Mouse (Mus musculus): ENCODE measurements around the gene Ralgps1. TPM values are rescaled to one million over a fixed set of nuclear protein-coding genes. Genes with fewer than 3 reads are reported as not detected.

The Ralgps1 gene
- 37.2 and 42.8 TPM in 2 replicates for polyA plus RNA-seq (2015; fragmentation: Nextera tagmentation; extraction: Ambion mirVana)

- Histone ChIP-seq H3K9me3 (no peaks in the 10 kb centered on the region), H3K36me3 (peaks cover 3% of the 10 kb centered on the region), H3K4me1 (replicated peaks) (peaks cover 29% of the 10 kb centered on the region), H3K27me3 (no peaks in the 10 kb centered on the region), H3K27ac (replicated peaks) (peak within 1 kb of the TSS; percentile 98), H3K9ac (peak within 1 kb of the TSS; percentile 83), H3K4me2 (peak within 1 kb of the TSS; percentile 66), H3K4me3 (peak within 1 kb of the TSS; percentile 58)
- WGBS = under 1% methylated on average over 52 of the region's 74 CpGs
- peak; percentile 99 for ATAC-seq (ENCODE audit: low FRiP score, low read depth)
These were observed at the start of gene Ralgps1 for GRCm38 (mm10) chr2:33370777-33371647. Ralgps1 (minus strand) TSS chr2:33371486.

GRCm38 (mm10) chr2:33417454-33417853 is 46.2 kb upstream of the Ralgps1 start:
- no peak overlapping the region for H3K27ac ChIP-seq (replicated peaks)
- no peak overlapping the region for H3K4me2 ChIP-seq
- ATAC-seq (ENCODE audit: low FRiP score, low read depth) = no peak

GRCm38 (mm10) chr2:33414019-33414418 is 42.7 kb upstream of the Ralgps1 start:
- Histone ChIP-seq H3K36me3 (peaks cover 20% of the 10 kb centered on the region), H3K27ac (replicated peaks) (no peak overlapping the region), H3K9ac (no peak overlapping the region), H3K4me2 (no peak overlapping the region), H3K4me3 (no peak overlapping the region), H3K27me3 (no peaks in the 10 kb centered on the region), H3K9me3 (no peaks in the 10 kb centered on the region), H3K4me1 (replicated peaks) (no peaks in the 10 kb centered on the region)
- ATAC-seq (ENCODE audit: low FRiP score, low read depth) = no peak
- WGBS = 95% methylated on average over 13 of the region's 13 CpGs

More at GRCm38 (mm10) chr2:33417454-33417853, 46.2 kb upstream of the Ralgps1 start:
- Histone ChIP-seq H3K36me3 (no peaks in the 10 kb centered on the region), H3K4me1 (replicated peaks) (0 out of 2 replicates have a peak, but pooled peaks cover 3% of the 10 kb centered on the region), H3K27me3 (no peaks in the 10 kb centered on the region), H3K9me3 (no peaks in the 10 kb centered on the region), H3K9ac (no peak overlapping the region), H3K4me3 (no peak overlapping the region)
- 89% methylated on average over 4 of the region's 4 CpGs for WGBS

DNA sequence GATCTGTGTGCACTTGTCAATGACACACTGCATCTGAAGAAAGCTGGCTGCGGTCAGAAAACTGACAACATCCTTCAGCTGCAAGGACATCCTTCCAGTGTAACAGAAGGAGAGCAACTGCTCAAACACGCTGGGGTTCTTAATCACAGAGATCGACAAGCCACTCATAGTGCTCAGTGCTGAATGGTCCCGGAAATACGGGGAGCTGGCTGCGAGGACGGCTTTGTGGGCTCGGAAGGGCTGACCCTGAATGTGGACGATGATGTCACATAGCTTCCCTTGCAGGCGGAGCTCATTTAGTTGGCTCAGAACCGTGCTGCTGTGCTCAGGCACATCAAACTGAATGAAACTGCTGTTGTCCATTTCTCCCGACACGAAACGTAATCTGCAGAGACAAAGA is 40.8 kb upstream of the Ralgps1 start:
- Histone ChIP-seq H3K4me2 (no peak overlapping the region), H3K27me3 (no peaks in the 10 kb centered on the region), H3K9me3 (no peaks in the 10 kb centered on the region), H3K9ac (no peak overlapping the region), H3K4me3 (no peak overlapping the region), H3K36me3 (peaks cover 20% of the 10 kb centered on the region), H3K27ac (replicated peaks) (no peak overlapping the region), H3K4me1 (replicated peaks) (no peaks in the 10 kb centered on the region)
- ATAC-seq (ENCODE audit: low FRiP score, low read depth) = no peak
- WGBS = 80% methylated on average over 14 of the region's 14 CpGs

- no peaks in the 10 kb centered on the region for H3K36me3 ChIP-seq
- 84% methylated on average over 4 of the region's 4 CpGs for WGBS
- H3K4me3 ChIP-seq = no peak overlapping the region
- no peaks in the 10 kb centered on the region for H3K9me3 ChIP-seq
- no peak overlapping the region for H3K9ac ChIP-seq
- H3K27me3 ChIP-seq = no peaks in the 10 kb centered on the region
- no peak overlapping the region for H3K4me2 ChIP-seq
- ATAC-seq (ENCODE audit: low FRiP score, low read depth) = no peak
- peaks cover 4% of the 10 kb centered on the region; the same call in 1 of the 2 replicates for H3K4me1 ChIP-seq (replicated peaks)
- no peak overlapping the region for H3K27ac ChIP-seq (replicated peaks)
These were observed 32.3 kb upstream of the Ralgps1 start for GRCm38 (mm10) chr2:33403511-33404003.

- 69% methylated on average over 5 of the region's 5 CpGs for WGBS
- no peak for ATAC-seq (ENCODE audit: low FRiP score, low read depth)
These were observed 31.4 kb upstream of the Ralgps1 start for GRCm38 (mm10) chr2:33402638-33403037.

DNA sequence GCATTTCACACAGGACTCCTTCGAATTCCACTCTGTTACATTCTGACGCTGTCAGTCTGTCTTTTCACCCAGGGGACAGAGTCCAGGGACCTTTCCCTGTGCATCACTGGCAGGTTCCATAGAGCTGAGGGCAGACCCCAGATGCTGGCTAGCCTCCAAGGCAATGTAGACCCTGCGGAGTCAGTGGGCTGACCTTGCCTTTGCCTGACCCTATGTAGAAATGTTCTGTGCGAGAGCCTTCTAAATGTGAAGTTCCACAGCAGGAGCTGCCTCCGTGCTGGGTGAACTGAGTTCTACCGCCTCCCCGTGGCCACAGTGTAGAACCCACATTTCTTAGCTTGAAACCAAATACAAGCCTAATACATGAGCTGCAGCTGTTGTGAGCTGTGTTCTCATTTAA is 30.9 kb upstream of the Ralgps1 start:
- no peak for ATAC-seq (ENCODE audit: low FRiP score, low read depth)
- no peak overlapping the region for H3K27ac ChIP-seq (replicated peaks)
- H3K4me3 ChIP-seq = no peak overlapping the region
- no peak overlapping the region for H3K9ac ChIP-seq
- no peak overlapping the region for H3K4me2 ChIP-seq
- no peaks in the 10 kb centered on the region for H3K9me3 ChIP-seq
- no peaks in the 10 kb centered on the region for H3K27me3 ChIP-seq
- no peaks in the 10 kb centered on the region for H3K36me3 ChIP-seq
- H3K4me1 ChIP-seq (replicated peaks) = peaks cover 4% of the 10 kb centered on the region; the same call in 1 of the 2 replicates
- 34% methylated on average over 7 of the region's 7 CpGs for WGBS

More at GRCm38 (mm10) chr2:33402638-33403037, 31.4 kb upstream of the Ralgps1 start:
- no peak overlapping the region for H3K9ac ChIP-seq
- H3K27ac ChIP-seq (replicated peaks) = no peak overlapping the region
- H3K36me3 ChIP-seq = no peaks in the 10 kb centered on the region
- no peak overlapping the region for H3K4me3 ChIP-seq
- H3K4me1 ChIP-seq (replicated peaks) = peaks cover 4% of the 10 kb centered on the region; the same call in 1 of the 2 replicates
- no peaks in the 10 kb centered on the region for H3K27me3 ChIP-seq
- no peaks in the 10 kb centered on the region for H3K9me3 ChIP-seq
- no peak overlapping the region for H3K4me2 ChIP-seq

- no peak overlapping the region for H3K4me3 ChIP-seq
- no peak overlapping the region for H3K4me2 ChIP-seq
- H3K36me3 ChIP-seq = no peaks in the 10 kb centered on the region
- H3K9me3 ChIP-seq = no peaks in the 10 kb centered on the region
- ATAC-seq (ENCODE audit: low FRiP score, low read depth) = no peak
- no peaks in the 10 kb centered on the region for H3K27me3 ChIP-seq
- 44% methylated on average over 3 of the region's 3 CpGs for WGBS
- H3K4me1 ChIP-seq (replicated peaks) = peaks cover under 1% of the 10 kb centered on the region; the same call in 1 of the 2 replicates
- H3K9ac ChIP-seq = no peak overlapping the region
- no peak overlapping the region for H3K27ac ChIP-seq (replicated peaks)
These were observed 29.9 kb upstream of the Ralgps1 start for GRCm38 (mm10) chr2:33401217-33401616.

- no peak for ATAC-seq (ENCODE audit: low FRiP score, low read depth)
- Histone ChIP-seq H3K4me1 (replicated peaks) (no peaks in the 10 kb centered on the region), H3K4me2 (no peak overlapping the region), H3K9me3 (no peaks in the 10 kb centered on the region), H3K27me3 (no peaks in the 10 kb centered on the region), H3K27ac (replicated peaks) (no peak overlapping the region), H3K4me3 (no peak overlapping the region), H3K36me3 (no peaks in the 10 kb centered on the region), H3K9ac (no peak overlapping the region)
- 89% methylated on average over 5 of the region's 5 CpGs for WGBS
These were observed 29.3 kb upstream of the Ralgps1 start for GRCm38 (mm10) chr2:33400541-33400940.

- Histone ChIP-seq H3K4me1 (replicated peaks) (no peaks in the 10 kb centered on the region), H3K4me3 (no peak overlapping the region), H3K9me3 (no peaks in the 10 kb centered on the region), H3K4me2 (no peak overlapping the region), H3K36me3 (no peaks in the 10 kb centered on the region), H3K27me3 (no peaks in the 10 kb centered on the region), H3K27ac (replicated peaks) (no peak overlapping the region), H3K9ac (no peak overlapping the region)
- WGBS = 85% methylated on average over 7 of the region's 7 CpGs
- no peak for ATAC-seq (ENCODE audit: low FRiP score, low read depth)
These were observed 27.8 kb upstream of the Ralgps1 start for GRCm38 (mm10) chr2:33399091-33399490.

GRCm38 (mm10) chr2:33397036-33397435 is 25.8 kb upstream of the Ralgps1 start:
- H3K27me3 ChIP-seq = no peaks in the 10 kb centered on the region
- 73% methylated on average over 4 of the region's 4 CpGs for WGBS
- H3K4me1 ChIP-seq (replicated peaks) = 0 out of 2 replicates have a peak, but pooled peaks cover 4% of the 10 kb centered on the region
- no peaks in the 10 kb centered on the region for H3K36me3 ChIP-seq
- H3K27ac ChIP-seq (replicated peaks) = no peak overlapping the region
- H3K9ac ChIP-seq = no peak overlapping the region
- H3K4me2 ChIP-seq = no peak overlapping the region
- no peak for ATAC-seq (ENCODE audit: low FRiP score, low read depth)
- H3K9me3 ChIP-seq = no peaks in the 10 kb centered on the region
- no peak overlapping the region for H3K4me3 ChIP-seq

DNA sequence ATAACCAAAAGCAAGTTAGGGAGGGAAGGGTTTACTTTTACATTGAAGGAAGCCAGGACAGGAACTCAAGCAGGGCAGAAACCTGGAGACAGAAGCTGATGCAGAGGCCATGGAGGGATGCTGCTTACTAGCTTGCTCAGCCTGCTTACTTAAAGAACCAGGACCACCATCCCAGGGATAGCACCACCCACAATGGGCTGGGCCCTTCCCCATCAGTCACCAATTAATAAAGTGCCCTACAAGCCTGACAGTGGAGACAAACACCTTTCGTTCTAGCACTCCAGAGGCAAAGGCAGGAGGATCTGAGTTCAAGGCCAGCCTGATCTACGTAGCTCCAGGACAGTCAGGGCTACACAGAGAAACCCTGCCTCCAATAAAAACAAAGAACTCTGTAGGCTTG is 23.8 kb upstream of the Ralgps1 start:
- WGBS = 88% methylated on average over 2 of the region's 2 CpGs
- H3K27ac ChIP-seq (replicated peaks) = no peak overlapping the region
- no peak overlapping the region for H3K9ac ChIP-seq
- H3K9me3 ChIP-seq = no peaks in the 10 kb centered on the region
- ATAC-seq (ENCODE audit: low FRiP score, low read depth) = no peak
- H3K27me3 ChIP-seq = no peaks in the 10 kb centered on the region
- no peak overlapping the region for H3K4me2 ChIP-seq
- H3K36me3 ChIP-seq = no peaks in the 10 kb centered on the region
- H3K4me3 ChIP-seq = no peak overlapping the region
- H3K4me1 ChIP-seq (replicated peaks) = 0 out of 2 replicates have a peak, but pooled peaks cover 4% of the 10 kb centered on the region

Measured in hindbrain, embryonic 15.5 days (tissue).